Mouse (Mus musculus): ENCODE results near the gene Cda. TPM values are rescaled to one million over a fixed set of nuclear protein-coding genes. Genes with fewer than 3 reads are reported as not detected.

The Cda gene
- 4.0 and 4.2 TPM in 2 replicates for polyA plus RNA-seq (2012; rRNA removed; ENCODE audit: low replicate concordance)

DNA sequence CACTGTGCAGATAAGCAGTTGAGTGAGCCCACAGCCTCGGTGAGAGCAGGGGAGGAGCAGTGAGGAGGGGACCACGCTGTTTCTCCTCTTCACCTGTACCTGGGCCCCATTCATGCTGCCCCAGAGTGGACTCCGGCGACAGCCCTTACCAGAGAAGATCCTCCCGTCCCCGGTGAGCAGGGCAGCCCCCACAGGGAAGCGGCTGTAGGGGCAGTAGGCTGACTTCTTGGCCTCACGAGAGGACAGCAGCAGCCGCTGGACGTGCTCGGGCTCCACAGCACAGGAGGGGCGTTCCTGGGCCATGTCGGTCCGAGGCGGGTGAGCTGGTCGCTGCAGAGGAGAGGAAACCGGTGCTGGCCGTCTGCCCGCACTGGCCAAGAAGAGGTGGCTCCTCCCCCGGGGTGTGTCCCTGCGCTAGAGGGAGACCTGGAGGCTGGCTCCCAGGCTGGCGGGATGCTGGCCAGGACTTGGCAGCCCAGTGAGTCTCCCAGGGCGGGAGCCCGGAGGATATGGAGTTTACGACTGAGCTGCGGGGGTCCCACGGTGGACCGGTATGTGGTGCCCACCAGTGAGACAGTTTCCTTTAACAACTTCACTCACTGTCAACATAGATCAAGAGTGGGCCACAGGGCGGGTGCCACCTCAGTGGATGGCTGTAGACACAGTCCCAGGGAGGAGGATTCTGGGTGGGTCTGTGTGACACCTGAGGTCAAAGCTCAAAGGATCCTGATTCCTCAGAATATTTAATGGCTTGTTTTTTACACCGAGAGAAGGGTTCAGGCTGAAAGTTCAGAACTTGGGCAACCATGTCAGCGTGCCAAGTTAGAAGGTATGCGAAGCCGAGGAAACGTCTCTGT is at the start of gene Cda:
Cda (minus strand) TSS at position 352 of the 857 bp plus-strand sequence.

GRCm38 (mm10) chr4:138395971-138396645 is 28.3 kb upstream of the Cda start, which contains the start of gene Fam43b:
Gene Fam43b (minus strand): TSS chr4:138396528.

GRCm38 (mm10) chr4:138326077-138326695 is 41.6 kb downstream of the Cda start, which contains the start of gene Pink1:
Gene Pink1 (minus strand): TSS chr4:138326307.

GRCm38 (mm10) chr4:138304340-138305104 is 63.3 kb downstream of the Cda start, which contains the start of gene Ddost:
Gene Ddost (plus strand): TSS chr4:138304730.

Other genes starting within 250 kb of the Cda start
- 45.5 and 76.8 TPM in 2 replicates for gene Hp1bp3, start 151.7 kb downstream of the Cda start, polyA plus RNA-seq (2012; rRNA removed; ENCODE audit: low replicate concordance)
- 0.91 and 2.7 TPM in 2 replicates for gene Sh2d5, start 117.6 kb downstream of the Cda start, polyA plus RNA-seq (2012; rRNA removed; ENCODE audit: low replicate concordance)
- gene Kif17, start 117.6 kb downstream of the Cda start, polyA plus RNA-seq (2012; rRNA removed; ENCODE audit: low replicate concordance): 0.59 and 0.62 TPM in 2 replicates
- 168 and 211 TPM in 2 replicates for gene Ddost, start 63.3 kb downstream of the Cda start, polyA plus RNA-seq (2012; rRNA removed; ENCODE audit: low replicate concordance)
- 152 and 209 TPM in 2 replicates for gene Pink1, start 41.7 kb downstream of the Cda start, polyA plus RNA-seq (2012; rRNA removed; ENCODE audit: low replicate concordance)
- gene Fam43b, start 28.5 kb upstream of the Cda start, polyA plus RNA-seq (2012; rRNA removed; ENCODE audit: low replicate concordance): 0.11 and 0.14 TPM in 2 replicates
- 16.9 and 17.0 TPM in 2 replicates for gene Mul1, start 66.7 kb upstream of the Cda start, polyA plus RNA-seq (2012; rRNA removed; ENCODE audit: low replicate concordance)
- 6.5 and 20.3 TPM in 2 replicates for gene Camk2n1, start 86.3 kb upstream of the Cda start, polyA plus RNA-seq (2012; rRNA removed; ENCODE audit: low replicate concordance)